Mouse (Mus musculus) MEL-GATA-1-ER (cell line): ENCODE data around the gene Rcor2.

Experiments used
- DNase-seq: peaks from one replicate; pipeline ENCODE4 v3.0.0-alpha.2; 2012; ENCODE audit warnings: low read depth; ENCODE audit errors: extremely low read depth

Rcor2 gene

GRCm38 (mm10) chr19:7267091-7267741 lies at the start of gene Rcor2:
Gene Rcor2, plus strand, starts transcription at chr19:7267325.
- DNase-seq: no peak

- DNase-seq: no peak
Observed at GRCm38 (mm10) chr19:7217926-7218267, 49.2 kb upstream of the Rcor2 start.

DNA sequence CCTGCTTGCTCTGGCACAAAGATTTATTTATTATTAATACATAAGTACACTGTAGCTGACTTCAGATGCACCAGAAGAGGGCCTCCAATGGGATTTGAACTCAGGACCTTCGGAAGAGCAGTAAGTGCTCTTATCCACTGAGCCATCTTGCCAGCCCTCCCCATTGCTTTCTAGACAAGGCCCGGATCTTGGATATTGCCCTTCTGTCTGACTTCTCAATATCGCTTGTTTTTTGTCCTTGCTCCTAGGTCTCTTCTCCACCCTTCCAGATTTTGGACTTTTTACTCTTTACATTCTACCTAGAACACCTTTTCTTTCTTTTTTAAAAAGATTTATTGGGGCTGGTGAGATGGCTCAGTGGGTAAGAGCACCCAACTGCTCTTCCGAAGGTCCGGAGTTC lies 48.4 kb upstream of the Rcor2 start:
- DNase-seq: no peak

DNA sequence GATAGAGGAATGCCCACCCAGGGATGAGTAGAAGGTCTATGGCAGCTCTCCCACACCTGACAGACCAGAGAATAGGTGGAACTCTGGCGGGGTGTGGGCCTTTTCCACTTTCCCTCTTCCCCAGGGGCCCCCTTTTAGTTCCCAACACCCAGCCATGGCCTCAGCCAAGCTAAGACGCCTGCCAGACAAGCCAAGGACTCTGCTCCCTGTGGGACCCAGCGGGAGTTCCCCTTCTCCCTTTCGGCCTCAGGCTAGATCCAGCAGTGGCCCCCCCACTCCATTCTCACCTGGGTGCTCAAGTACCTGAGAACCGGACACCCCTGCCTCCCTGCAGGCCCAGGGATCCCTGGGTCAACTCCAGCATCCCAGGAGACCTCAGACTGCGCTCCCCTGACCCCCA lies 44.9 kb upstream of the Rcor2 start:
- DNase-seq: no peak

DNA sequence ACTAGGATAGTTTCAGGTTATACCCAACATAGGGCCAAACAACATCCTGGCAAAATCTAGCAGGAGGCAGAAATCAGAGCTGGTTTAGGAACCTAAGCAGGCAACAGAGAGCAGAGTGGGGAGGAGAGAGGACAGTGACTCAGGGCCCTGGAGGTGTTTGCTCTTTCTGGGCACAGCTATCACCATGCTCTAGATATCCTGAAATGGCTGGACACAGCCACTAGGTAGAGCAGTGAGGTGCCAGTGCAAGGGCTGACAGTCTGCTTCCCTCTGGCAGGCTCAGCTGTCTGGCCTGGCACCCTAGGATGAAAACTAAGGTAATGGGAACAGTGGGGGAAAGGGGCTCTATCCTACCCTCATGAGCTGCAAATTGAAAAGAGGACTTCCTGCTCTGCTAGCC lies 43.6 kb upstream of the Rcor2 start:
- no peak for DNase-seq

GRCm38 (mm10) chr19:7224253-7224652 lies 42.9 kb upstream of the Rcor2 start:
- no peak for DNase-seq

- DNase-seq: no peak
Observed at GRCm38 (mm10) chr19:7225096-7225690, 41.9 kb upstream of the Rcor2 start.

- DNase-seq: no peak
Observed at GRCm38 (mm10) chr19:7226511-7226914, 40.6 kb upstream of the Rcor2 start.

DNA sequence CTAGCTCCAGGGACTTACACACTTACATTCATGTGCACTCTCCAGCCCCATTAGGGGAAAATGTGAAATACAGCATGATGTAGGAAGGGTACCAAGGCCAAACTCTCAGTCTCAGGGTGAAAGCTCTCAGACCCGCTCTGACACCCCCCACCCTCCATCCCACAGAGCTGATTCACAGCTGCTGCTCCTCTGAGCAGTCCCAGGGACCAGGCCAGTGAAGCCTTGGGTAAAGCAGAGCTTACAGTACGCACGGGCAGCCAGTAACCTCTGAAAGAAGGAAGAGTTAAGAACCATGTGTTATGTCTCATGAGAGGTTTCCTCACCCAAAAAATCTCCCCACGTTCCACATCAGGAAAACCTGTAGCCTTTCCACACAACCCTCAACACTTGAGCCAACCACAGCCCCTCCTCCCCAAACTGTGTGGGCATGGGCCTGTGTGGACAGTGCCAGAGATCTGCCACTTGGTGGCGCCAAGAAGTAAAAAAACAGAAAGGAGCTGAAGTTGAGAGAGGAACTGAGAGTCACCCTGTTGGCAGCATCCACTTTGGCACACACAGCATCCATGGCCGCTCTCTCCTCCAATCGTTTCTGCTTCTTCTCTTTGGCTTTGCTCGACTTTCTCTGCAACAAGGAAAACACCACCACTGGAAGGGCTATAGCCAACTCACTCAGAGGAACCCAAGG lies 32.4 kb upstream of the Rcor2 start:
- peak; percentile 39 for DNase-seq

DNA sequence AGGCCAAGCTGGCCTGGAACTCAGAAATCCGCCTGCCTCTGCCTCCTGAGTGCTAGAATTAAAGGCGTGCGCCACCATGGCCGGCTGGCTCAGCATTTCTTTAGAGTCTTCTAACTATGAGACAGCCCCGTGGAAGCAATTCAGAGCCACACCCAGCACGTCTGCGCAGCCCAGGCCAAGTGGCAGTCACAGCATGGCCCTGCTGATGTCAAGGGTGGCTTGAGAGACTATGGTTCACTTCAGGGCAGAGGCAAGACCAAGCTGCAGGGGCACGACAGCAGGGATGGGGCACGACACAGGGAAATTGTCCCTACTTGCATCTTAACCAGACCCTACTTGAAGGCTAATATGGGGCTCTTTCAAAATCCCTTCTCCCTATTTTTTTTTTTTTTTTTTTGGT lies 31.7 kb upstream of the Rcor2 start:
- no peak for DNase-seq

DNA sequence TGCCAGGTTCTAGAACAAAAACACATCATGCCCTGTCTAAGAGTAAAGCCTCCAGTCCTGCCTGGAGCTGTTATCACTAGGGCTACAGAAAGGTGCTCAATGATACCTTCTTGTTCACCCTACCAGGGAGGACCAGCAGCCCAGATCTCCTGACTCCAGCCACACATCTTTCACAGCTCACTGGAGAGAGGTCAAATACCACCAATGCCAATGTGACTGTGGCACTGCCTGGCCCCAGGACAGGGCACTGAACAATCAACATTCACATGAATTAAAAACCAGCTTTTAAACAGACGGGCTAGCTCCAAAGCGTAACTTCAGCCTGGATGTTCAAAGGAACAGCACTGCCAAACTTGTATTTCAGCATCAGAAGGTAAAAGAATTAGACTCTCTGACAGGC lies 31.1 kb upstream of the Rcor2 start:
- DNase-seq: no peak

DNA sequence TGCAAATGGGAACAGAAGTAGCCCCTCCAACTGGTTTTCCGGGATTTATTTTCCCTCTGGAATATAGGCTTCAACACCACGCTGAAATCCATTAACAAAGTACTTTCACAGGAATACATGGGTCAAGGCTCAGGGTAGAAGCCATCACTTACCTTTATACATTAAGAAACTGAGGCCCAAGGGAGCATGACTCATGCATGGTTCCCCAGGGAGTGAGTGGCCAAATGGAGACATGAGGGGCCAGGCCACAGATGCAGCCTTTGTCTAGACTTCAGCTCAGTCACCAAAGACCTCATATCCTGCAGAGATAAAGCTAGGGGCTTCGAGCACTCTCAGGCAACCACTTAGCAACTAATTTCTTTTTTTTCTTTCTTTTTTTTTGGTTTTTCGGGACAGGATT lies 30.4 kb upstream of the Rcor2 start:
- DNase-seq: no peak

- DNase-seq: no peak
Observed at GRCm38 (mm10) chr19:7239574-7239973, 27.6 kb upstream of the Rcor2 start.

DNA sequence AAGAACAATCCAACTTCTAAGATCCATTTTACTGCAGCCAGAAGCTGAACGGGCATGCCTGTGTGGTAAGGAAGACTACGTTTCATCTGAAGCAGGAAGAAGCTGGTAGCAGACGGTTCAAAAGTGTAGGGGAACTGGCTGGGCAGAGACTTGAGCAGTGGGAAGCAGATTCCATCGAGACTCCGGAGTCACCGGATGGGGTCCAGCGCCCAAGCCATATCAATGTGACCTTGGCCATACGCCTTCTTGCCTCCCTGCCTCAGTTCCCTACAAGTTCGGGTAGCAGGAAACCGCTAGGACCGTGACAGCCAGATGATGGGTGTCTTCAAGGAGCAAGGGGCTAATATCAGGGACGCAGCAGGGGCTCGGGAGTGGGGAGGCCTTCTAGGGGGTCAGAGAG lies 26.8 kb upstream of the Rcor2 start:
- DNase-seq: peak; percentile 16

DNA sequence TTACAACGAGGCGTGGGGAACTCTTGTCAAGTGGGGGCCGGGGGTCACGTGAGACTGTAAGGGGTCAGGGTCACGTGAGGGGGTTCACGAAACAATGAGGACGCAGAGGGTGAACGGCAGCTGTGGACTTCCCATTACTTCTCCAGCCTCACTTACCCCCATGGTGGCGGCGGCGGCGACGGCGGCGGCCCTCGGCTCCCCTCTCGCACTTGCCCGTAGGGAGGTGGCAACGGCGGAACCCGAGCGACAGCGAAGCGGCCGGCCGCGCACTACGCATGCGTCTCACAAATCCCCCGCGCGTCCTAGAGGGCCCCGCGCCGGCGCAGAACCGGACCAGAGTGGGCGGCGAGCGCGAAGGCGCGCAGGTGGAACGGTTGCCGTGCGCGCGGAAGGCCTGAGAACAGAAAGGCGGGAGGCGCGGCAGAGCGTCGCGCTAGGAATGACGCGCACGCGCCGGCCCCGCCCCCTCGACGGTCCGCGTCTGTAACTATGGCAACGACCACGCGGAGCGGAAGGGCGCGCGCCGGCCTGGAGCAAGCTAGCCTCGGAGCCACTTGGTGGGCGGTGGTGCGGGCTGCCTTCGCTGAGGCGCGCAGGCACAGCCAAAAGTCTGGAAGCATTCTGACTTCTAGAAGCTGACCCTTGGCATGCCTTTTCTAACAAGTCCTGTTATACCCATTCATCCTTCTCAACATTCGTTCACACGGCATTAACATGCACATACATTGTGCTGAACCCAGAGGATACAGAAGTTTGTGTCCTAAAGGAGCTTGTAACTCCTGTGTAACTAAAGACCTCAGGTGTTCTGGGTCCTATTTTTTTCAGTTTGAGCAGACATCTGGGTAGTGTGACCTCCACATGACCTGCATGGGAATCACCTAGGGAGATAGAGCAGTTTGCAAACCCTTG lies 26.1 kb upstream of the Rcor2 start, which contains the start of gene Naa40:
TSS of gene Naa40 (minus strand) at position 402 of the 909 bp plus-strand sequence.
- peak; percentile 71 for DNase-seq

DNA sequence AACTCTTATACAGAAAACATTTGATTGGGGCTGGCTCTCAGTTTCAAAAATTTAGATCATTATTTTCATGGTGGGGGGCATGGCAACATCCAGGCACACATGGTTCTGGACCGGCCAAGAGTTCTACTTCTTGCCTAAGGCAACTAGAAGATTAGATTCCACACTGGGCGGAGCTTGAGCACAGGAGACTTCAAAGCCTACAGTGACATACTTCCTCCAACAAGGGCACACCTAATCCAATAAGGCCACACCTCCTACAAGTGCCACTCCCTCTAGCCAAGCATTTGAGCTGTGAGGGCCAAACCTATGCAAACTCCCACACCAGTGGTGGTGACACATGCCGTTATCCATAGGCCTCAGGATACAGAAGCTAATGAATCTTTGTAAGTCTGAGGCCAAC lies 21.1 kb upstream of the Rcor2 start:
- peak; percentile 57 for DNase-seq

- no peak for DNase-seq
Observed at GRCm38 (mm10) chr19:7257881-7258280, 9.2 kb upstream of the Rcor2 start.

DNA sequence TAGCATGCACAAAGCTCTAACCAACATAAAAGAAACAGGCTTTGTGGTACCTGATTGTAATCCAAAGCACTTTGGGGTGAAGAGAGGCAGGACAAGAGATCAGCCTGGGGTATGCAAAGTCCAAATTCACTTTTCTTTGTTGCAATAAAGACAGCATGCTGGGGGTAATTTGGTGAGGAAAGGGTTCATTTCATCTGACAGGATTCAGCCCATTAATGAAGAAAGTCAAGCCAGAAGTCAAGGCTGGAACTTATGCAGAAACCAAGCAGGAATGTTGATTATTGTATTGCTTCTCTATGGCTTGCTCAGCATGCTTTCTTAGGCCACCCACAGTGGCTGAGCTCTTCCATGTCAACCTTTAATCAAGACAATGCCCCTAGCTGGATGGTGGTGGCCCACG lies 5.6 kb upstream of the Rcor2 start:
- DNase-seq: no peak

DNA sequence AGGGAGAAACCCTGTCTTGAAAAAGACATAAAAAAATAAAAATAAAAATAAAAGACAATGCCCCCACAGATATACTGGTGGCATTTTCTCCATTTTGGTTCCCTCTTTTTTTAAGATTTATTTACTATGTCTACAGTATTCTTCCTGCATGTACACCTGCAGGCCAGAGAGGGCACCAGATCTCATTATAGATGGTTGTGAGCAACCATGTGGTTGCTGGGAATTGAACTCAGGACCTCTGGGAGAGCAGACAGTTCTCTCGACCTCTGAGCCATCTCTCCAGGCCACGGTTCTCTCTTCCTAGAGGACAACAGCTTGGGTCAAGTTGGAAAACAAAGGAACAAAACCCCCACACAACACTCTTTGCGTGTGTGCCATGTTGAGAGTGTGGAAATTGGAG lies 5.2 kb upstream of the Rcor2 start:
- no peak for DNase-seq

GRCm38 (mm10) chr19:7262592-7262991 lies 4.5 kb upstream of the Rcor2 start:
- DNase-seq: no peak

DNA sequence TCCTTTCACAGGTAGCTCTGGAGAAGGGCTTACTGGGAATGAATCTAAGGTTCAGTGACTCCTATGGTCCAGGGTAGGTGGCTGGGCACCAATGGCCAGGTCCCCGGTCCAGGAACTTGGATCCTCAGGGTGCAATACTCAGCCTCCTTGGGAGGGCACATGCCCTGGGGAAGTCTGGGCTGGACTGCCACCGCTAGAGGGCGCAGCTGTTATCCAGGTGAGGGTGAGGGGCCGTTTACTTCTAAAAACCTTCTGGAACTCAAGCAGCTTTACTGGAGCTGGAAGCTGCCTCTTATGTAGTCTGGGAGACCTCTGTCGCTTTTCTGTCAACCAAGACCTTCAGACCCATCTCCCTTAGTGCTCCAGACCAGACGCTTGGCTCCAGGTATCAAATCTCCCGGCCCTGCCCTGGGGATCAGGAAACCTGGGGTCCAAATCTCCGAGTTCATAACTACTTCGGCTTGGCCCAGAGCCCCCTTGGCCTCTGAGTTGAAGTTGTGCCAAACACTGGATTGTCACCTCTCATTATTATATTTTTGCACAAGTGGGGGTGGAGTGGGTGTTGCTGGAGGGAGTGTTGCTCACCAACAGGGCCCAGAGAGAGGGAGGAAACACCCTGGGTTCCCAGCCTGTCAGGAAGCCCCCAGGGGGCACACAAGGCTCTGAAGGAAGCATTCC lies 2.9 kb upstream of the Rcor2 start:
- no peak for DNase-seq
